In the genomic region with DNA sequence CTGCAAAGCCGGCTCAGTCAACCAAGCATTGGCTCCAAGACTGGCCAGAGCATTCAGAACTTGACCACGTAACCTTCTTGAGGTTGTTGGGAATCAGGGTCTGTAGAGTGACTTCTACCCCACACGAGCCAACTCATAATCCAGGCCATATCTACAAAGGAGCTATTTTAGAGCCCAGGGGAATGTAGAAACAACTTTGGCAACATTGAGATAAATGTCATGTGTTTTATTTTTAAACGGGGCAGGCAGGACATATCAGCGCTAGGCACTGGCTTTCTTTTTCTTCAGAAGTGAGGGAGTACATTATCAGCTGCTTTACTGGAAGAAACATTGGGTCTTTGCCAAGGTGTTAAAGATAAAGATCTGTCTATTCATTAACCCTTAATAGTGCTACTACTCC, we compare ENCODE assay signal across 17 mouse cellular contexts. TPM values are rescaled to one million over a fixed set of nuclear protein-coding genes. Genes with fewer than 3 reads are reported as not detected.
"Had no signal": no experiment of that assay in that cellular context is flagged by ENCODE, and none has a peak within 500 bp of the region (broad histone marks: within the 10 kb centered on the region; RNA-seq: fewer than 3 reads in every experiment).

No protein-coding gene starts in this region.

- H3K9ac ChIP-seq: kidney, embryonic 15.5 days; limb, embryonic 12.5 days; liver, embryonic 14.5 days; neural tube, embryonic 15.5 days had no signal

- H3K9me3 ChIP-seq: kidney, embryonic 15.5 days; limb, embryonic 12.5 days; midbrain, embryonic 10.5 days; neural tube, embryonic 15.5 days had no signal

- DNase-seq: kidney, postnatal 36 days; layer of hippocampus, adult 9-11 months; layer of hippocampus, postnatal 36 days; lung, adult 2 months; lung, postnatal 4 days; midbrain, embryonic 14.5 days; right cerebral cortex, adult 18-20 months; right cerebral cortex, postnatal 25 days; thymus, postnatal 4 days had no signal

- H3K27me3 ChIP-seq: kidney, embryonic 15.5 days; limb, embryonic 12.5 days; neural tube, embryonic 15.5 days had no signal

- H3K4me1 ChIP-seq: limb, embryonic 12.5 days; midbrain, embryonic 10.5 days; neural tube, embryonic 15.5 days had no signal

- H3K4me3 ChIP-seq: kidney, embryonic 15.5 days; limb, embryonic 12.5 days; midbrain, embryonic 10.5 days; myocyte; neural tube, embryonic 15.5 days had no signal

- H3K27ac ChIP-seq: kidney, embryonic 15.5 days; limb, embryonic 12.5 days; liver, embryonic 14.5 days; midbrain, embryonic 10.5 days; neural tube, embryonic 15.5 days had no signal

- H3K4me2 ChIP-seq: kidney, embryonic 15.5 days; limb, embryonic 12.5 days; neural tube, embryonic 15.5 days had no signal

- H3K36me3 ChIP-seq: kidney, embryonic 15.5 days; limb, embryonic 12.5 days; midbrain, embryonic 10.5 days; neural tube, embryonic 15.5 days had no signal

RNA-seq across cellular contexts. Expression of a gene that starts 36.1 kb away (rescaled TPM):
- total RNA-seq: megakaryocyte, adult 5-6 weeks had no signal
- polyA plus RNA-seq: small intestine, adult 2 months had no signal
